Mouse (Mus musculus): ENCODE measurements around the gene Galnt11. TPM values are rescaled to one million over a fixed set of nuclear protein-coding genes. Genes with fewer than 3 reads are reported as not detected.

Galnt11 gene
- polyA plus RNA-seq, 1 experiment from 2014 or later, result 35.9 TPM

GRCm38 (mm10) chr5:25262266-25262665 lies 40.6 kb downstream of the Galnt11 start:
- ATAC-seq, result no peak
- WGBS, result 73% methylated on average over 7 of the region's 7 CpGs
- Histone ChIP-seq H3K27me3 (replicated peaks) (no peaks in the 10 kb centered on the region), H3K4me3 (replicated peaks) (no peak overlapping the region), H3K9ac (no peak overlapping the region), H3K9me3 (no peaks in the 10 kb centered on the region), H3K4me2 (replicated peaks) (no peak overlapping the region), H3K4me1 (replicated peaks) (no peaks in the 10 kb centered on the region), H3K36me3 (peaks cover 9% of the 10 kb centered on the region), H3K27ac (no peak overlapping the region)

- Histone ChIP-seq H3K27me3 (replicated peaks) (no peaks in the 10 kb centered on the region), H3K36me3 (peaks cover 16% of the 10 kb centered on the region), H3K4me2 (replicated peaks) (no peak overlapping the region), H3K4me1 (replicated peaks) (no peaks in the 10 kb centered on the region), H3K4me3 (replicated peaks) (no peak overlapping the region), H3K9me3 (no peaks in the 10 kb centered on the region), H3K27ac (no peak overlapping the region), H3K9ac (no peak overlapping the region)
- no peak for ATAC-seq
- 90% methylated on average over 4 of the region's 4 CpGs for WGBS
Measured at GRCm38 (mm10) chr5:25268258-25268888, 46.7 kb downstream of the Galnt11 start.

- Histone ChIP-seq H3K9ac (no peak overlapping the region), H3K9me3 (no peaks in the 10 kb centered on the region), H3K4me1 (replicated peaks) (no peaks in the 10 kb centered on the region), H3K4me2 (replicated peaks) (no peak overlapping the region), H3K4me3 (replicated peaks) (no peak overlapping the region), H3K27ac (no peak overlapping the region), H3K36me3 (peaks cover 20% of the 10 kb centered on the region), H3K27me3 (replicated peaks) (no peaks in the 10 kb centered on the region)
- WGBS, result 90% methylated on average over 10 of the region's 10 CpGs
- no peak for ATAC-seq
Measured at GRCm38 (mm10) chr5:25275629-25276028, 53.9 kb downstream of the Galnt11 start.

- Histone ChIP-seq H3K27ac (no peak overlapping the region), H3K9ac (no peak overlapping the region), H3K36me3 (peaks cover 24% of the 10 kb centered on the region), H3K9me3 (no peaks in the 10 kb centered on the region), H3K4me3 (replicated peaks) (no peak overlapping the region), H3K4me1 (replicated peaks) (no peaks in the 10 kb centered on the region), H3K27me3 (replicated peaks) (no peaks in the 10 kb centered on the region), H3K4me2 (replicated peaks) (no peak overlapping the region)
- 87% methylated on average over 6 of the region's 6 CpGs for WGBS
- no peak for ATAC-seq
Measured at GRCm38 (mm10) chr5:25276365-25276764, 54.7 kb downstream of the Galnt11 start.

- no peak overlapping the region for H3K9ac ChIP-seq
- no peak overlapping the region for H3K4me3 ChIP-seq (replicated peaks)
- H3K36me3 ChIP-seq, result peaks cover 16% of the 10 kb centered on the region; the same call in 1 of the 2 replicates
- H3K9me3 ChIP-seq, result no peaks in the 10 kb centered on the region
- no peaks in the 10 kb centered on the region for H3K27me3 ChIP-seq (replicated peaks)
- H3K4me1 ChIP-seq (replicated peaks), result no peaks in the 10 kb centered on the region
- ATAC-seq, result no peak
- 96% methylated on average over 13 of the region's 13 CpGs for WGBS
- no peak overlapping the region for H3K27ac ChIP-seq
- no peak overlapping the region for H3K4me2 ChIP-seq (replicated peaks)
Measured at GRCm38 (mm10) chr5:25283988-25284387, 62.3 kb downstream of the Galnt11 start.

GRCm38 (mm10) chr5:25296830-25297229 lies 75.1 kb downstream of the Galnt11 start:
- no peak overlapping the region for H3K4me3 ChIP-seq (replicated peaks)
- no peak overlapping the region for H3K9ac ChIP-seq
- 76% methylated on average over 3 of the region's 3 CpGs for WGBS
- no peaks in the 10 kb centered on the region for H3K4me1 ChIP-seq (replicated peaks)
- H3K9me3 ChIP-seq, result no peaks in the 10 kb centered on the region
- no peak overlapping the region for H3K4me2 ChIP-seq (replicated peaks)
- peaks cover 18% of the 10 kb centered on the region for H3K36me3 ChIP-seq
- H3K27me3 ChIP-seq (replicated peaks), result no peaks in the 10 kb centered on the region
- H3K27ac ChIP-seq, result no peak overlapping the region
- no peak for ATAC-seq

- Histone ChIP-seq H3K27me3 (replicated peaks) (no peaks in the 10 kb centered on the region), H3K4me1 (replicated peaks) (no peaks in the 10 kb centered on the region), H3K9ac (no peak overlapping the region), H3K4me3 (replicated peaks) (no peak overlapping the region), H3K27ac (no peak overlapping the region), H3K36me3 (peaks cover 20% of the 10 kb centered on the region), H3K4me2 (replicated peaks) (no peak overlapping the region), H3K9me3 (no peaks in the 10 kb centered on the region)
- 95% methylated on average over 2 of the region's 2 CpGs for WGBS
- no peak for ATAC-seq
Measured at GRCm38 (mm10) chr5:25310226-25310625, 88.5 kb downstream of the Galnt11 start.

GRCm38 (mm10) chr5:25313881-25314280 lies 92.2 kb downstream of the Galnt11 start:
- H3K4me2 ChIP-seq (replicated peaks), result no peak overlapping the region
- H3K27me3 ChIP-seq (replicated peaks), result no peaks in the 10 kb centered on the region
- peaks cover 24% of the 10 kb centered on the region for H3K36me3 ChIP-seq
- no peak overlapping the region for H3K9ac ChIP-seq
- WGBS, result 77% methylated on average over 6 of the region's 6 CpGs
- no peak overlapping the region for H3K4me3 ChIP-seq (replicated peaks)
- H3K9me3 ChIP-seq, result no peaks in the 10 kb centered on the region
- no peaks in the 10 kb centered on the region for H3K4me1 ChIP-seq (replicated peaks)
- H3K27ac ChIP-seq, result no peak overlapping the region
- no peak for ATAC-seq

Other genes with a start within 250 kb of the Galnt11 start
- 52.2 and 52.3 TPM in 2 replicates for gene Prkag2, start 121.3 kb upstream of the Galnt11 start, polyA plus RNA-seq (2015; fragmentation: Nextera tagmentation; extraction: Ambion mirVana)
- not detected in 2 replicates for gene Galntl5, start 40.4 kb upstream of the Galnt11 start, polyA plus RNA-seq (2015; fragmentation: Nextera tagmentation; extraction: Ambion mirVana)
- gene E130116L18Rik, start 1.2 kb downstream of the Galnt11 start, polyA plus RNA-seq (2015; fragmentation: Nextera tagmentation; extraction: Ambion mirVana), result not detected in 2 replicates

All from intestine, embryonic 15.5 days (tissue).